Mouse (Mus musculus) embryo, embryonic 10.5 days (tissue): Measurements from ENCODE around the gene Cd47.

Experiments
- DNase-seq: peaks from one replicate; pipeline ENCODE4 v3.0.0-alpha.2; 2015; ENCODE audit warnings: low spot score

The Cd47 gene

DNA sequence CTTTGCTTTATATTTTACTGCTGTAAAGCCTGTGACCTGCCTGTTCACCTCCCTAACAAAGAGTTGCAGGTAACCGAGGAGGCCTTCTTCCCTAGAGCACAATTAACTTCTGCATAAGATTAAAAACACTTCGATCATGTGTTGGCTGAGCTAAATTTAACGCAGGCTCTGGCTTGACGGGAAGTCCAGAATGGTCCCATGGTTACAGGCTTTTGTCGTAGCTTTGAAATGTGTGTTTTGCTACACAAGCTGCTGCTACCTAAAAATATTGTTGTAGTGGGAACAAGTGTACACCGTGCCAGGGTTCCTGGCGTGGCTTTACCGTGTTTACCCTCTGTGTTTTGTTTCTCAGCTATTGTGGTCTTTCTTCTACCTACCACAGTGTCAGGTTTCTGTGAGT, 109.2 kb downstream of the Cd47 start:
- DNase-seq: no peak

DNA sequence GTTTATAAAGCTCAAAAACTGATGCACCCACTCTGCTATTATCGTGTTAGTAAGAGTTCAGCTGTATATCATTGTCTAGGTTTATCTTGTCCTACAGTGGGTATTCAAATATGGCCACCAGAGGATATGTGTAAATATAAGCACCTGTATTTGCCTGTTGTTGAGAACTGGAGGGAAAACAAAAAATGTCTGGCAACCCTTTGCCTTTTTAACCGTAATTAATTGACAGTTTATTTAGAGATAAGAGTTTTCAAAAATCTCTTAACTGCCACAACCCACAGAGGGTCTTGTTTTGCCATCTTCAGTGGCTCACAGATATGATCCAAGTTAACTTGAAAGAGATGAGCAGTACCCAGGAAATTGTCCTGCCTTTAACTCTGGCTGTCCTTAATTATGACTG, 113.8 kb downstream of the Cd47 start:
- no peak for DNase-seq

DNA sequence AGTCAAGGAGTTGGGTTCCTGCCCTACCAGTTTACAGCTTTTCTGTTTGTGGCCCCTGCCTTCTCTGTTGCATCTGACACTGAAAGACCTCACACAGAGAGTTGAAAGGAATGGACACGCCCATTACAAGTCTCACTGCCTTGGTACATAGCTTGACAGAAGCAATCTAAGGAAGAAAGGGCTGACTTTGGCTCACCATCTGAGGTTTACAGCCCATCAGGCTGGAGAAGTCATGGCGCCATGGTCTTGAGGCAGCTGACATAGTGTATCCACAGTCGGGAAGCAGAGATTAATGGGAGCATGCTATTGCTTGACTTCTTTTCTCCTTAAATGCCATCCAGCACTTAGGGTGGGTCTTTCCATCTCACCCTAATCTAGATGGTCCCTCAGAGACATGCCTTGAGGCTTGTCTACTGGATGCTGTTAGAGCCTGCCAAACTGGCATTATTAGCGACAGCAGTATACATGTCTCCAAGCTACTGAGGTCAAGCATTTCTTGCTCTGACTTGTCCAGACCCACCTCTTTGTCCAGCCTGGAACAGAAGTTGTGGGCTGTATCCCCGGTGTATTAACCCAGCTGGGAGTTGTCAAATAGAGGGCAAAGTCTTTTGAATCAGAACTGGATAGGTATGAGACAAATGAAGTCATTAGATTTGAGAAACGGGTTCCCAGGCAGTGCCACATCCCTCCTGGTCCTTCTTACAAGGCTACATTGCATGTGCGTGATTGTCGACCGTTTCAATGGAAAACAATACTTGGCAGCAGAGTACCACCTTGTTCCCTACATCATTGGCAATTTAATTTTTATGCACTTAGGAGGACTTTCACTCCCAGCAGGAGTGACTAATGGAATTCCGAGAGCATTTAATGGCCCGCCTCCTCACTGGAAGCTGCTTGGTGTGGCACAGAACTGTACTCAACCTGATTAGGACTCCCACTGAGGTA, 115.5 kb downstream of the Cd47 start:
- no peak for DNase-seq

DNA sequence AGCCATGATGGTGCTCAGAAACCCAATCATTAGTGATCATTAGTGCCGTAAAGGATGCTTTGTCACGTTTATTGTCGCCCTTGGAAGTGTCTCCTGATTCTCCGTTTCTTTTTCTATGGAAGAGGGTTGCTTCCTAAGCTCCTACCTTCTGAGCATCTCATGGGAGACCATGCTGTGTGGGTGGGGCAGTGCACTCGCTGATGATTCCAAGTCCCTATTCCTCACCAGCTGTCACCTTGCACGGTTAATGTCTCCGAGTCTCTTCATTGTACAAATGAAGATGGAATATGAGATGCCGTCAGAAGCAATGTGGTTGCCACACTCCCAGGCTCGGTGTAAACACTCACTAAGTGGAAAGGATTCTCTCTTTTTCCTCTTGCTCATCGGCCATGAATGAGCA, 119.9 kb downstream of the Cd47 start:
- no peak for DNase-seq

DNA sequence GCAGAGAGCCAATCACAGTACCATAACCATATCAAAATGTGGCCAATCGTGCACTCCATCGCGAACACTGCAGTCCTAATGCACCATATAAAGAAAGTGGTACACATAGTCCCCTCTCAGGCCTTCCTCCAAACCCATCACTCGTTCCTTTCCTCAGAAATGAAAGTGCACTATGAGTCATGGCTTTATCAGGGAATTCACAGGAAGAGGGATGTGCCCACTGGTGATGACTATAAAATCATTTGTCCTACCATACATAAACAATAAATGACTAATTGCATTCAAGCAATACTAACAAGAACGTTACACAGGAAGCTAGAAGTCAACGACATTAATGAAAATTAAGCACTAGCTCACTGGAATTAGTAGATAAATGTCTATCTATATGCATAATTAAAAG, 121.3 kb downstream of the Cd47 start:
- DNase-seq: no peak

DNA sequence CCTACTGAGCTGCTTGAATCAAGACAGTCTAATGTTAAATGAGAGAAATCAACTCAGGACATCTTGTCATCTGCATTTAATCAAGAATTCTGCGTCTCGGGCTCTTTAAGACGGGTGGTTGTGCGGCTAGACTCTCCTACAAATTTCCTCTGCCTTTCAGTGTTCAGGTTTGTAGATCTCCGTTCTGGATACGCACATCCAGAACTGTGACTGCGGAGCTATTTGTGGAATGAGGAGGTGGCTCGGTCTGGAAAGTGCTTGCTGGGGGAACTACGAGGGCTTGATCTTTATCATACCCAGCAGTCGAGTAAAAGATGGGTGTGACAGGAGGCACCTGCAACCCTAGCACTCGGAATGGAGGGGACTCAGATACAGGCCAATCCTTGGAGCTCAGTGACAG, 121.8 kb downstream of the Cd47 start:
- DNase-seq: no peak

DNA sequence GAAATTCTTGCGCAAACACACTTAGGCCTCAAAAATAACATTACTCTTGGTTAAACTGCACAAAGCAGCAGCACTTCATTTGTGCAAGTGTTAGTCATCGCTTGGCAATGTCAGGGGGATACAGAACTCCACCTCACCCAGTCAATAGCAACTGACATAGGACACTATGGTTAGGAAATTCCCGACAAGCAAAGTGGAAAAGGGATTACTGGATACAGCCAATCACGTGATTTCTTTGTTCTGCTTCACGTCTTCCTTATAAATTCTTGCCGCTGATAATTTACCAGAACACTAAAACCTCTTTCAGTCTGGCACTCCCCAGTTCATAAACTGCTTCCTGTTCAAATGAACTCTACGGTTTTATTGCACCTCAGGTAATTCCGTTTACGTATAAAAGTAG, 123.4 kb downstream of the Cd47 start:
- no peak for DNase-seq

DNA sequence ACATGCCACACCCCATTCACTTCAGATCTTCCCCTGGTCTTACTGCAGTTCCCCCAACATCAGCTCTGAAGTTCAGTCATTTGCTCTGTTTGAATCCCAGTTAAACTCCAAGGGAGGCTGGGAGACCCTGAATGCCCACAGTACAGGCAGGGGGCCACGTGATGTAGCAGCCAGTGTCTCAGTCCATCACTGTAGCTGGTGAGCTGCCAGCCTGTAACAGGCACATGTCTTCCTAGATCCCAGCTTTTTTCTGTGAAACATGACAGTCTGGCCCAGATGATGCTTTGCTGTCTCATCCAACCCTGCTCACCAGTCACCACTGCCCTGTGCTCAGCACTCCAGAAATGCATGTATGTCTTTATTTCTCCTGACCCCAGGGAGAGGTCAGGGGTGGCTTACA, 124.6 kb downstream of the Cd47 start:
- no peak for DNase-seq

DNA sequence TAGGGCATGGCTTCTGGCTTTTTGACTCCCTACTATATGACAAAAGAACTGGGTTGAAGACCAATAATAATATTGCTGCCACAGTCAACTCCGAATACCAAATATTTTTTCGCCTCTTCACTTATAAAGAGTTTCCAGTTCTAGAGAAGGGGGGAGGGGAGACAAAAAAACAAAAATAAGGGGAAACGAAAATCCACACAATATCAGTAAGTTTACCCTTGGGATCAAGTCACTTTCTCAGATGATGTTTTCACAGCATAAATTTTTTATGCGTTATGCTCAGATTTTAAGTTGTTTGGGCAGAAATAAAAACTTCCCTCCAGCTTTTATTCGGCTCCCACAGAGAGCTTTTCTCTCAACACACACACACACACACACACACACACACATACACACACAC, 132.9 kb downstream of the Cd47 start:
- DNase-seq: no peak

DNA sequence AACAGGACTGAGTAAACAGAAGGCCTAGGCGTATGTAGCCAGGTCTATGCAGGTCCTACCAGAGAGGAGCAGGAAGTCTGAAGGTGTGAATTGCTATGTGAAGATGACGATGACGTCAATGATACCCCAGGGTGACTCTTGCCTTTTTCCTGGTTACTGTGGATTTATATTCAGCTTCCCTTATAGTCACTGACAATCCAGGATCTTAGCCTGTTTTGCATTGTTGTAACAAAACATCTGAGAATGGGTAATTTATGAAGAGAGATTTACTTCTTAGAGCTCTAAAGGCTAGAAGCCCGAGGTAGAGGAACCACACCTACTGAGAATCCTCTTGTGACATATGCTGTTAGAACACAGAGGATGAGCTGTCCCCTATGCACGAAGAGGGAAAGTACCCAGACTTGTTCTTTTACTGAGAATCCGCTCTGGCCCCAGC, 135.7 kb downstream of the Cd47 start:
- DNase-seq: no peak

DNA sequence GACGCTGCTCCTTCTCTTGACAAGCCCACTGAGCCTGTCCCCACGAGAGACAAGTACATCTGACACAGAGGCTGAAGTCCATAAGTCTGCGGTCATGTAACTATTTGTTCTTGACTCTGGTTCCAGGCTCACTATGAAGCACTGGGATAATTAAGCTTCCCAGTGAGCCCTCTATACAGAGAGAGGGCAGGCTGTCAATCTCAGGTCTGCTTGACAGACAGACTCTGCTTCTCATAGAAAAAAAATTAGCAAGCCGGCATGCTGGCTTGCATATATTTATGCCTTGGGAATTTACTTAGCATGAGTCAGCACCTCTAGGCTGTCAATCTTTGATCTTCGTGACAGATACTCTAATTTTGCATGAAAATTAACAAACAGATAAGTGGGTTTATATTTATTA, 136.5 kb downstream of the Cd47 start:
- no peak for DNase-seq

DNA sequence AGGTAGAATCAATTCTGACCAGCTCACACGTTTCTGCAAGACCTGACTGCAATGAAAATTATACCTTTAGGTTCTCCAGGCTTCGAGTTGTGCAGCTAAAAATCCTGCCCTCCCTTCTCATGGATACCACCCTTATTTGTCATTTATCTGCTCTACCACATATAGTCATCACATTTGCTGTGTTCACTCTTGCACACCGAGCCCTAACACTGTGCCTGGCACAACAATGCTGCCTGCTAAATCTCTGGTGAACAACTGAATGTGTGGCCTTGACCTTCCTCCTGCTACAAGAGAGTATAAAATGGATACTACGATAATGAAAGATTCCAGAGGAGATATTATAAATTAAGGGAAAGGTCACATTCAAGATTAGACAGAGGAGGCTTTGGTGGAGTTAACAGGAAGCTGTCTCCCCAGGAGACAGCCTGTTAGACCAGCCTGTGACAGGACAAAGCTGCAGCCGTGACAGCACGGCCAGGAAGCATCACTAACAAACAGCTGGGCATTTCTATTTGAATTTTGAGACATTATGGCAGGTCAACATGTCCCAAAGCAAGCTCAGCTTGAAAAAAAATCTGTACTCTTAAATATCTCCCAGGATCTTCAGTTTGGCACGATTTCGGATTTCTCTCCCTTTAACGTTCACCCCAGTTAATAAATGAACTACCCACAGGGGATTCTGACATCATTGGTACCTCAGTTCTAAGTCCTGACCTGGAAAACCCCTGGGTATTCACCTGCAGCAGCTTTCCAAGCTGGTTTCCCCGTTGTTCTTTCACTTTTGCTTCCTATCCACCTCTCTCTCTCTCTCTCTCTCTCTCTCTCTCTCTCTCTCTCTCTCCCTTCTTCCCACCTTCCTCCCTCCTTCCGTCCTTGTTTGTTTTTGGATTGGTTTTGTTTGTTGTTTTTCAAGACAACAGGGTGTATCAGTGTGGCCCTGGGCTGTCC, 137.2 kb downstream of the Cd47 start:
- DNase-seq: no peak

DNA sequence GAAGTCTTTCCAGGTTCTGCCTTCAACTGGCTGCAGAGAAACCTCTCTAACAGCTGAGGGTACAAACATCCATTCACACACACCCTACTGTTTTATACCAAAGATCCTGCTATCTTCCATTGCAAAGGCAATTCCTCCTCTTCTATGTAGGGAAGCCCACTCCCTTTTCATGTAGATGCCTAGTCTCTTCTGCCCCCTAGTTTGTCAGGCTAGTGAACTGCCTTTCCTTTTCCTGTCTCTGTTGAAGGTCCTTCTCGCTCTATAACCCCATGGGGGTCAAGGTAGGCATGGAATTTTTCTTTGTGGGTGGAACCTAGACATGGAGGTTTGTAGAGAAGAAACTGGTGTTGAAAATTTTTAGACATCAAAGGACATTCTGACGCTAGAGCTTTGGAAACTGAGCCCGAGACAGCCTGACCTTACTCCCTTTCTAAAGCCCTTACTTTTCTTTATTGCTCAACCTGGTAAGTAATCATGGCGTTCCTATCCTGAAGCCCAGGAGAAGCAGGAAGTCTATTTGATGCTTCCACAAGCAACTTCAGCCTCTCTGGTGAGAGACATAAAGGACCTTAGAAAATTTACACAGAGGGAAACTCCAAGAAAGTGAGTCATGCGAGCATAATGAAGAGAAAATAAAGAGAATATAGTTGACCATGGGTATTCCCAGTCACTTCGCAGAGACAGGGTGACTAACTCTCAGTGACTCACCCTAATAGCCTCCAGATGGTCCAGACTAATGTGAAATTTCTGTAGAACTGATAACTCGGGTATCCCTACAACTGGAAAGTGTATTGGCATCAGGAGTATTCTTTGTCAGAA, 138.4 kb downstream of the Cd47 start:
- no peak for DNase-seq

DNA sequence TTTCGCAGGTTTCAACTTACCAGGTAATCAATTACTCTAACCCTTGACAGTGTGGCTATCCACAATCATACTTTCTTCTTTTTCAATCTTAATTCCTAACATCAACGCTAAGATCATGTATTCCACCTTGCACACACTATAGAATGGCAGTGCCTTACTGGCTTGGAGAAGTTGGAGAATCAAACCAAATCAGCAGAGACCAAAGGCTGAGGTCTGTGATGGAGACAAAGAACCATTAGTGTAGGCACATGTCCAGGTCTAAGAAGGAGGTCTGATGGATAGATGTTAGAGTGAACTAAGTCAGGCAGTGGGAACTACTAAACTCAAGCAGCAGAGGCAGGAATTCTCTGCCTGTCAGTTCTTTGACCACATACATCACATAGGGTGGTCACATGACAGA, 139.0 kb downstream of the Cd47 start:
- no peak for DNase-seq

DNA sequence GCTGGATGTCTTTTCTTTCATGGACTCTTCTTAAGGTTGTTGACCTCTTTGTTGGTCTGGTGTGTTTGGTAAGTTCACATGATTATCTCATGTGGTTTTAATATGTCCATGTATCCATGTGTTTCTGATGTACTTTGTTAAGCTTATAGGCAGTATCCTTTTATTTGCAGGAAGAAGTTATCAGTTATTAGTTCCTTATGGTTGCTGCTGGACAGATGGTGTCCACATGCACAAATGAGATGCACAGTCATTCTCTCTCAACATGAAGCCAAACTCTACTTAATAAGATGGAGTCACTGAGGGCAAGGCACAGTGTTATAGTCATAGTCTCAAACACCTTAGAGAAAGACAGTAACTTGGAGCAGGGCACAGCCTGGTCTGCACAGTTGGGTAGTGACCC, 140.1 kb downstream of the Cd47 start:
- DNase-seq: peak; percentile 51

DNA sequence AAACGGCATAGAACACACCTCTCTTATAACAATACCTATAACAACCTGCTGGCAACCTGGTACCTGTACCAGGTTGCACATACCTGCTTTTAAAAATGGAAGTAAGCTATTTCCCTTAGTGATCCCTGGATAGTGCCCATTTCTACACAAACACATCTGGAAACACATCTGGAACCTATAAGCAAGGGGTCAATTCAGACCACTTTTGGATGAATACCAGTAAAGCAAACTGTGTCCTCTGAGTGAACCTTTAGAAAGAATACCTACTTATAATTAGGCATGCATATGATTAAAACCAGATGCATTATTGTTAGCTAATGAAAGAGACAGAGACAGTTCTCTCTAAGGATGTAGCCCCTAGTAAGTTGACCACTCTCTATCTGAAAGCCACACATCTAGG, 140.7 kb downstream of the Cd47 start:
- peak; percentile 64 for DNase-seq

DNA sequence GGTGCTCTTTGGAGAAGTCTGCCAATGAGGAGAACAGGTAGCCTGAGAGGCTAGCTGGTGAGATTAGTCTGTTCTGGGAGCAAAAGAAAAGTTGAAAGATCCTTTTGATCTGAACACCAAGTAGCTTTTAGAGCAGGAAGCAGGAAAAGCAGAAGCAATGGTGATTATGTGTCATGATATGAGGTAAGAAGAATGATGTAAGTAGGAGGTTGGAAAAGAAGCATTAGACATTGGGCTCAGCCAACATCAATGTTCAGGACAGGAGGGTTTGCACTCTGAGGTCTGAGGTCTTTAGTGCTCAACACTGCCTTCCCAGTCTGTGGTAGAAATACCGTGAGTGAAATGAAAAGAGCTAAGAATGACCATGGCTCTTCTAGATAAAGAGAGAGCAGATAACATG, 143.4 kb downstream of the Cd47 start:
- DNase-seq: no peak

DNA sequence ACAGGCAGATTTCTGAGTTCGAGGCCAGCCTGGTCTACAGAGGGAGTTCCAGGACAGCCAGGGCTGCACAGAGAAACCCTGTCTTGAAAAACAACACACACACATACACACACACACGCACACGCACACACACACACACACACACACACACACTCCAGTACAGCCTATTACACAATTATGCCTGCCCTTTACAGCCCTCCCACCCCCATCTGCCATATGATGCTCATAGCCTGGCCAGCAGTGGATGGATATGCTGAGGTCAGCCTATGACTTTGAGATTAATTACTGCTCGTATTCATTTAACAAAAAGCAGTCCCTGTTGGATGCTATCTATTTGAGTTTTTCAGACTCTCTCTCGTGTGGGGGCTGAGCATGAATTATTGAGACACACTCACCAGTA, 144.8 kb downstream of the Cd47 start:
- DNase-seq: no peak

DNA sequence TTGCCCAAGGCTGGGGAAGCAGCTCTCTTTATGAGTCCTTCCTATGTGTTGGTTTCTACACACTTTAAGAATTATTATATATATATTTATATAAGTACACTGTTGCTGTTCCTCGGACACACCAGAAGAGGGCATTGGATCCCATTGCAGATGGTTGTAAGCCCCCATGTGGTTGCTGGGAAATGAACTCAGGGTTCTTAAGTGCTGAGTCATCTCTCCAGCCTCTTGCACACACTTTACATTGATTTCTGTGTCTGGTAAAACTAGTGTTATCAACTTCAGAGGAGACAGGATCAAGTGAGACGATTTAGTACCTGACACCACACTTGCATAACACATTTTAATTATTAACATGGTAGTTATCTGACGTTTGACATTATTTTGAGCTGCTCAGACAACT, 146.7 kb downstream of the Cd47 start:
- no peak for DNase-seq

DNA sequence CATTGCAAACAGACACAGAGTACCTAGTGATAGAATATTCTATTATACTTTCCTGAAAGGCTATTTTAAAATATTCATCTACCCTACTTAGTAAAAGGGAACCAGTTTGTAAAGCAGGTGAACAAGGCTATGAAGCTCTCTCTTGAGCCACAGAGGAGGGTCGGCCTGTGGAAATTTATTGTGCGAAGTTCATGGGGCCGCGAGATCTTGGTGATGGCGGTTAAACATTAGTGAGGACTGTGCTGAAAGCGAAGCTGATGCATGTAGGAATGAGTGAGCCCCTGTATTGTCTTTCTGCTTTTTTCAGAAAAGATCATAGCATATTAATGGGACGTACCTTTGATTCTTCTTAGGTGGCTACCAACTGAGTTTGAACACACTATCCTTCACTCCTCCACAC, 147.3 kb downstream of the Cd47 start:
- no peak for DNase-seq

DNA sequence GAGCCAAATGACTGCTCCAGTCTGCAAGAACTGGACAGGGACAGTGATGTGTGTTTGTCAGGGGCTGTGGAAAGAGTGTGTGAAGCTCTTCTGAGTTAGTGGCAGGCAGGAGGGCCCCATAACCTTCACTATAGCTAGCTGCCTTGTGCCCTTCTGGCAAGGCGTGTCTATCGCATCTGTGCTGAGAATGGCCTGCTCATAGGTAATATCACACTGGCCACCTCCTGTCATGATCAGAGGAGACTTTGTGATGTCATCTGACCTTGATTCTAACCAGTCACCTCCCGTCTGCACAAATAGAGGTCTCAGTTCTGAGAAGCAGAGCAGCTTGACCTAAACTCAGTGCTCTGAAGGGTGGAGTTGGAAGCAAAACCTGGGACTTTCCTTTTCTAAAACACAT, 148.0 kb downstream of the Cd47 start:
- no peak for DNase-seq

DNA sequence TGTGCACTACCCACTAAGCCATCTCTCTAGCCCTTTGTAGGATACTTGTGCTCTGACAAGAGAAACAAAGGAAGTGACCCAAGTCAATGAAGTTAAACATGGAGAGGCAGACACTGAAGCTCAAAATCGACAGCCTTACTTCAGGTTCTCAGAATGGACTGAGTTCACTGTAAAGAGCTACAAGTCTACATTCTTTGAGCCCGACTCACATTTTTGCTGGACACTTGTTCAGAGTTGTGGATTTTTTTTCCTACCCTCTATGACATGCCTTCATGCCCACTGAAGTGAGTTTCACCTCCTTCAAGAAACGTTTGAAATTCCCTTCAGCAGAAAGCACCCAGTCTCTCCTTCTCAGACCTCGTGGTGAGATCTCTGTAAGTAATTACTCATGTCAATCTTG, 148.9 kb downstream of the Cd47 start:
- no peak for DNase-seq
